Mouse (Mus musculus): ENCODE data around the gene Hoxc4.

Hoxc4 gene

DNA sequence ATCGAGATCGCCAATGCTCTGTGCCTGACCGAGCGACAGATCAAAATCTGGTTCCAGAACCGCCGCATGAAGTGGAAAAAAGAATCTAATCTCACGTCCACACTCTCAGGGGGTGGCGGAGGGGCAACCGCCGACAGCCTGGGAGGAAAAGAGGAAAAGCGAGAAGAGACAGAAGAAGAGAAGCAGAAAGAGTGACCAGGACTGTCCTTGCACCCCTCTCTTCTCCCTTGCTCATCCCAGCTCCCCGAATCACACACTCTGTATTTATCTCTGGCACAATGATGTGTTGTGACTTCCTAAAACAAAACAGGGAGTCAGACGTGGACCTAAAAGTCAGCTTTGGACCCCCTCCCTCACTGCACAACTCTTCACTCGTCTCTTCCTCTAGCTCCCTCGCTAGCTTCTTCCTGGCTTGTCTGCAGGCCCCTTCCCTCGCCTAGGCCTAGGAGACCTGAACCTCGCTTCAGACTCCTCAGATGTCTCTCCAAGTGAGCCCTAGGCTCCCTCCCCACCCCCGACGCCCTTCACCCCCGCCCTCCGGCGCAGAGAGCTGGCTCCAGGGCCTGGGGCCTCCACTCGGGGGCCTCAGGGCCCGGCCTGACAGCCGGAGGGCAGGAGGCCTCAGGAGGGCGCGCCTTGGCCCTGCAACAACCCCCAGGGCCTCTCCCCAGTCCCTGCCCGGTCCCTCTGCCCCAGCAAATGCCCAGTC lies 7.7 kb upstream of the Hoxc4 start:
- DNase-seq (ENCODE audit: extremely low read depth, low read depth, low spot score) = no peak

DNA sequence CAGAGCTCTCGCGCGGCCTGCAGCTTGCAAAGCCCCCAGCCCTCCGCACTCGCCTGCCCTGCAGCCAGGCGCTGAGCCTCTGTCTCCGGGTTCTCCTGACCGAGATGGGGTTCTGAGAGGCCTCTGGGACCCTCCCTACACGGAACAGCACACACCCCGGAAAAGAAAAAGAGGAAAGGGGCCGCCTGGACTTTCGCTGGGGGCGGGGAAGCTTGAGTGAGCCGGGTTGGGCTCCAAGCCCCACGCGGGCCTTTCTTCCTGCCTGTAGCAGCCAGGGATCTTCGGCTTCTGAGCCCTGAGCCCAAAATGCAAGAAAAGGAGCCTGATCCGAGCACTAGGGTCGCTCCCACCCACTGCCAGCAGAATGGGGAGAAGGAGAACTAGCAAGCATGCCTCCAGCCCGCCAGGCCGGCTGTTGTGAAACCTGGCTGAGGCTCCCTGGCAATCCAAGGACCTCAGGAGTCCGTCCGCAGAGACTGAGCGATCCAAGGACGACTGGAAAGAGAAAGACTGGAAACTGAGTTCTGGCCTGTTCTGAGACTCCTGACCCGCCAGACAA lies 6.7 kb upstream of the Hoxc4 start:
- no peak for DNase-seq (ENCODE audit: extremely low read depth, low read depth, low spot score)

GRCm38 (mm10) chr15:103013238-103013984 lies 5.3 kb upstream of the Hoxc4 start:
- DNase-seq (ENCODE audit: extremely low read depth, low read depth, low spot score) = no peak

DNA sequence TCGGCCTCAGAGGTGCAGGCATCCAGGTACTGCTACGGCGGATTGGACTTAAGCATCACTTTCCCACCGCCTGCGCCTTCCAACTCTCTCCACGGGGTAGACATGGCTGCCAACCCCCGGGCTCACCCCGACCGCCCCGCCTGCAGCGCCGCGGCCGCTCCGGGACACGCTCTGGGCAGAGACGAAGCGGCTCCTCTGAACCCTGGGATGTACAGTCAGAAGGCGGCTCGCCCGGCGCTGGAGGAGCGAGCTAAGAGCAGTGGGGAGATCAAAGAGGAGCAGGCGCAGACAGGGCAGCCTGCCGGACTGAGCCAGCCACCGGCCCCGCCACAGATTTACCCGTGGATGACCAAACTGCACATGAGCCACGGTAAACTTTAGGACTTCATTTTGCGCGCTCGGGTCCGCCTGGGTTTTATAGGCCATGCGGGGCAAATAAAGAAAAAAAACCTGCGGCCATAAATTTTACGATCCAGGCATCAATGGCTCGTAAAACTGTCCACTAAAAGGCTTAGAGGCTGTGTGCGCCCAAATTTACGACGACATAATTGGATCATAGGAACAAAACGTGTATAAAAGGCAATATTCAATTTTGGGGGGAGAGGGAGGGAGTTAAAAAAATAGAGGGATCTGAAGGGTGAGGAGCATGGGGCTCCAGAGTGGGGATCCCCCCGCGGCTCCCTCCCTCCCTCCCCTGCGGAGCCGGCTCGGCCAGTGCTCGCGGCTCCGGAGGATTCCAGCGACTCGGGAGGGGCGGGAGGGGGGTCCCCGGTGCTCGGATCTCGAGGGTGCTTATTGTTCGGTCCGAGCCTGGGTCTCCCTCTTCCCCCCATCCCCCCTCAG lies 4.3 kb upstream of the Hoxc4 start:
- DNase-seq (ENCODE audit: extremely low read depth, low read depth, low spot score) = no peak

- no peak for DNase-seq (ENCODE audit: extremely low read depth, low read depth, low spot score)
These were observed 3.7 kb upstream of the Hoxc4 start for GRCm38 (mm10) chr15:103015009-103015399.

GRCm38 (mm10) chr15:103015406-103016166 lies 3.1 kb upstream of the Hoxc4 start:
- DNase-seq (ENCODE audit: extremely low read depth, low read depth, low spot score) = no peak

DNA sequence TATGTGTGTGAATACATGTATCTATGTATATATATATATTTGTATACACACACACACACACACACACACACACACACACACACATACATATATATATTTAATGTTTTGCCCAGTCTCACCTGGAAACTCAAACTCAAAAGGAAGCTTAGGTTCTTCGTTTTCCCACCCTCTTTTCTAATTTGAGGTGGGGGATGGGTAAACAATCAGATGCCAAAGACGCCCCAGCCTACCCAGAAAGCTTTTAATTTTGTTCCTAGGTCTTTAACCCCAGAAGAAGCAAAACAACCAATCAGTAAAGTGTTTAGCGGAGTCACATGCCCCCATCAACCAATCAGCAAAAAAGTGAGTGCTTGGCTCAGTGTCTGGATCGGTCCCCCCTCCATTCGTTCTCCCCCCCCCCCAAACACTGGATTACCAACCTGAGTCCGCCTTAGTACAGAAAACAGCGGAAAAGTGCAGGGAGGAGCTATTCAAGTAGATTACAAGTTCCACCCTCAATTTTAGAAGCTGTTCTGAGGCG lies 2.2 kb downstream of the Hoxc4 start:
- DNase-seq (ENCODE audit: extremely low read depth, low read depth, low spot score) = no peak

DNA sequence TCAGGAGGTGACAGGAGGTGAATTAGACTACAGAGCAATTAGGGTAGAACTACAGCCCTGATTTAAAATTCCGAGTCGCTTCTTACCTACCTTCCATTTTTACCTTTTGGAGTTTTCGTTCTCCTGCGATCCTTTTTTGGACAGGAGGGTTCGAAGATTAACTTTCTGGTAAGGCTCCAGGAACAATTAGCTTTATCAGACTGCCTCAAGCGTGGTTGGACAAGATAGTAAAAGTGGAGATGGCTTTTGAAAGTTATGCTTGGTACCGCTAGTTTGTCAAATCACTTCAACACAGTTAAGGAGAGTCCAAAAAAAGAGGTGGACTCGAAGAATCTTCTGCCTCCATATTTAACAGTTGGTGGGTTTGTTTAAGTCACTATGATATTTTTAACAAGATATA lies 2.8 kb downstream of the Hoxc4 start:
- no peak for DNase-seq (ENCODE audit: extremely low read depth, low read depth, low spot score)

DNA sequence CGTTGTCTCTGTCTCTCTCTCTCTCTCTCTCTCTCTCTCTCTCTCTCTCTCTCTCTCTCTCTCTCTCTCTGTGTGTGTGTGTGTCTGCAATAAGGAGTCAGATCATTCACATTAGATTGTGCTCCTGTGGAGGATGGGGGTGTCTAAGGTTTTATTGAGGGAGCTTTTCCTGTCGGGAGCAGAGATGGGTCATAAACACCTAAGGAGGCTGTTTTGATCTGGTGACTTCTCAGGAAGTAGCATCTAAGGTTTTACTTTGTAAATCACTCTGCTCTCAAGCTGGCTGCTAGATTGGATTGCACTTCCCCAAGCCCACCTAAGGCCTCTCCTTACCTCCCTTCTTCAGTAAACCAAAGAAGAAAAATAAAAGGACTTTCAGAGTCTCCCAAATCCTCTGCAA lies 5.4 kb downstream of the Hoxc4 start:
- no peak for DNase-seq (ENCODE audit: extremely low read depth, low read depth, low spot score)

DNA sequence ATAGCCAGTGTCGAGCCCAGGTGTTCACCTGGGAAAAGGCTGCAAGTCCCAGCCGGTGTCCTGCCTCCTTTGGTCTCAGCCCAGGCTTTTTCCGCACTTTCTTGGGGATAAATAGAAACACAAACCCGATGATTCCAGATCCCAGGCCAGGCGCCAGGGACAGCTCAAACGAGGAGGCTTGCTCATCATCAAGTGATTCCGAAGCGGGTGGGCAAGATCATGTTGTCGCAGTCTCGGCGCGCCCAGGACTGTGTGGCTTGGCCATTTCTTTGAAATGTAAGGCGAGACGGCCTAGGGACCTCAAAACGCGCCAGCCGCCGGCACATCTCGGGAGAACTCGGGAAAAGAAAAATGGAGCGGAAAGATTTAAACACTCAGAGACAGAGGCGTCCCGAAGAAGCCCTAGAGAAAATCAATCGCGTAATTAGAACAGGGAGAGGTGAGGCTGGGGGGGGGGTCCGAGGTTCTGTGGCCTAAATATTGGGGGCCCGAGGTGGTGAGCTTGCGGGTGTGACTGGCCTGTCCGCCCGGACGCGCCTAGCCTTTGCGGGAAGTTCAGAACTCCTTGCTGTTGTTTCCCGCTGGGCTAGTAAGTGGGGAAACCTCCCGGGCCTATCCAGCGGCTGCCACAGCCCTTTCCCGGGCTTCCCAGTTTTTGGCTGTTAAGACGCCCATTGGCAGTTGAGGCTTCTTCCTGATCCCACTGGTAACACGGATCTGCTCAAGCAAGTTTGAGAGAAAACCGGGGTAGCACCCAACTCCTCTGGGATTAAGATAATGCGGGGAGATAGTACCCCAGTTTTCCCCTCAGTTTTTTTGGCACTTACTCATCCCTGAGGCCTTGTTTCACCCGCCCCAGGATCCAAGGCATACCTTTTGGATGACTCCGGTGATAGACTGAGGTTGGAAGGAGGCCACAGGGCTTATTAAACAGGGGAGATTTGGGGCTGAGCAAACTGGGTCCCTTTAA lies 8.8 kb downstream of the Hoxc4 start:
- no peak for DNase-seq (ENCODE audit: extremely low read depth, low read depth, low spot score)

DNA sequence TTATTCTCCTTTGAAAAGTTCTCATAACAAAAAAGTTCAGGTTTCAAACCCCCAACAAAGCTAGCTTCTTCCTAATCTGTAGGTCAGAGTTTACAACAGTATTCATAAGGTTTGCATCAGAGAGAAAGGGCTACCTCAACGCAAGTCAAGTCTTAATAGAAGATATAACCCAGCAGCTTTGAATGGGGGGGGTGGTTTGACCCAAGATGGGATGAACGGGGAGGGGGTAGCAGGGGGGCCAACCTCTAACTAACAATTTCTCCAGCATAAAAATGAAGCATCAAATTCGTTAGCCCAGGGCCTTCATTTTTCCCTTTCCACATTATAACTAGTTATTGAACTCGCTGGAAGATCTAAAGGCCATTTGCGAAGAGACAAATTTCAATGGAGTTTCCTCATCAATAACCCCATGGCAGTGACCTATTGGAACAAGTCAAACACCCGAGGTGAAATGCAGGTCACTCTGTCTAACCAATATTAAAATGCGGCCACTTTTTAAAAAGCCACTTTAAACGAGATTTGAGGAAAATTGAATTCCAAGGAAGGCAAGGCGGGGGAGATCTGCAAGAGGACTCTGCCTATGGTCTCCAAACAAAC lies 10.3 kb downstream of the Hoxc4 start:
- no peak for DNase-seq (ENCODE audit: extremely low read depth, low read depth, low spot score)

DNA sequence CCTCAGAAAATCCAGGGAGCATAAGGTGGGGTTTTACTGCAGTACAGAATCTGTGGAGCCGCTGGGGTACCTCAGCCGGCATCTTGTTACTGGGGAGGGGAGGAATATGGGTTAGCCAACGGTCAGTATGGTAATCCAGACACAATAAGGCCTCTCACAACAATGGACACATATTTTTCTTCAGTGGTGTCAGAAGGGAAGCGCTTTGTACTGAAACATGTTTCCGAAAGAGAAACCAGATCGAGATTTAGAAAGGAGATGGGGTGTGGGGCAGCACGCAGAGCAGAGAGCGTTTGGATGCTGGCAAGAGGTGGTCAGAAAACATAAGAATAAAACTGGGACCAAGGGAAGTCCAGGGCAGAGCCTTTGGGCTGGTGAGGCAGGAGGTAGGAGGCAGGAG lies 11.4 kb downstream of the Hoxc4 start:
- DNase-seq (ENCODE audit: extremely low read depth, low read depth, low spot score) = no peak

GRCm38 (mm10) chr15:103032167-103032566 lies 13.4 kb downstream of the Hoxc4 start:
- no peak for DNase-seq (ENCODE audit: extremely low read depth, low read depth, low spot score)

DNA sequence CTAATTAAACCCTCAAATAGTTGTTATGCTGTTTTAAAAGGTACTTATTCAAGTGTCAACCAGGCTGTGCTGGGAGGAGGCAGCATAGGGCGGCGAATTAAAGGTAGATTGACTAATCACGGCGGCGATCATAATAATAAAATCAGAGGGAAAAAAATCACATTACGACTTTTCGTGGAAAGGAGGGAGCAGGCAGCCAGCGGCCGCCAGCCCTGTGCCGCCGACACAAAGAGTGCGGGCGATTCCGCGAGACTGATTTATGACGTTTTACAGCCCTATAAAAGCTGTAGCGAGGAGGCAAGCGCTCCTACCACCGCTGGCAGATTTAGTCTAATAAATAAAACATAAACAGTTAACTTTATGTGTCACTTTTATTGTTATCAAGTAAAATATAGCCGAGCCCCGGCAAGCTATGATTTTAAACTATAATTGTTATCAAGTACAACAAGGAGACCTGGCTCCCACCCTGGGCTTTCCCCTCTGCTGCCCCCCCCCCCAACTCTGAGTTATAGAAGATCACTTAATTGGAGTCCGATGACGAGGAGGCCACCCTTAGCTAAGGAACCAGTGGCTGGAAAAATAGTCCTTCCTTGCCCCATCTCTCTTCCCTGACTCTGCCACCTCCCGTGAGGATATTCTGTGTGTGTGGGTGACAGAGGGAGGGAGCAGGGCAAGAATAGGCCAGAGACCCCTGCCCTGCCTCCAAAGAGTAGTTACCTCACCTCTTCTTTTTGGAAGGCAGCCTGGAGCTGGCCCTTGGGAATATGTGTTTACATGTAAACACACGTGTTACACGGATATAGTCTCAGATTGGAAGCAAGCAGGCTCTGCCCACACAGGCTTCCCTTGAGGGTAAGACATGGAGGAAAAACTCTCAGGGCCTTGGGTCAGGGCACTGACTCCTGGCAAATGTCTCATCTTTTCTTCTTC lies 14.2 kb downstream of the Hoxc4 start:
- no peak for DNase-seq (ENCODE audit: extremely low read depth, low read depth, low spot score)

- DNase-seq (ENCODE audit: extremely low read depth, low read depth, low spot score) = no peak
These were observed 15.5 kb downstream of the Hoxc4 start for GRCm38 (mm10) chr15:103034043-103034806.

DNA sequence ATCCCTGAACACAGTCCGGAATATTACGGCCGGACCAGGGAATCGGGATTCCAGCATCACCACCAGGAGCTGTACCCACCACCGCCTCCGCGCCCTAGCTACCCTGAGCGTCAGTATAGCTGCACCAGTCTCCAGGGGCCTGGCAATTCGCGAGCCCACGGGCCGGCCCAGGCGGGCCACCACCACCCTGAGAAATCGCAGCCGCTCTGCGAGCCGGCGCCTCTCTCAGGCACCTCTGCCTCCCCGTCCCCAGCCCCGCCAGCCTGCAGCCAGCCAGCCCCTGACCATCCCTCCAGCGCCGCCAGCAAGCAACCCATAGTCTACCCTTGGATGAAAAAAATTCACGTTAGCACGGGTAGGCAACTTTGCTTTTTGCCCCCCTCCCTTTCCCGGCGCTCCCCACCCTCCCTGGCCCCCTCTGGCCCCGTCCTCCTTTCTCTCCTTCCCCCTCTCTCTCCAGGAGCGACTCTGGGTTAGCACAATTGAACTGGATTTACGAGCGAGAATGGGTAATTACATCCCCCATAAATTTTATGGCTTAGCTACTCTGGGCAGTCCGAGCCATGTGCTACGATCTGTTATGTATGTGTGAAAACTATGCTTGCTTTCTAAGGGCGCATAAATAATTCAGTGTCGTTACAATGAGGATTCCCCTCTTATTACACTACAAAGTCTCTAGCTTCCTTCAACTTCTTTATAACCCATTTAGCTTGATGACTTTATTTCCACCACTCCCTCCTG lies 16.2 kb downstream of the Hoxc4 start:
- no peak for DNase-seq (ENCODE audit: extremely low read depth, low read depth, low spot score)

GRCm38 (mm10) chr15:103035548-103035881 lies 16.8 kb downstream of the Hoxc4 start:
- no peak for DNase-seq (ENCODE audit: extremely low read depth, low read depth, low spot score)
